Mouse (Mus musculus) T-helper 1 cell (primary cell): ENCODE measurements at regions not wholly inside any gene's neighbourhood (a gene's known extent, or its start where the extent isn't known, plus 50 kb on each side); places are given as distances from the start of the nearest gene placed in this dataset.

ENCODE experiments used
- in situ Hi-C: fragments of 300-600 bp; cut with MboI, MseI; formaldehyde crosslinking; loops from one replicate; pipeline ENCODE4 v1.15.1; 2025; ENCODE audit warnings: high pct_unique_total_duplicates

GRCm38 (mm10) chr2:173451993-173452481 is 70.3 kb upstream of the 1700021F07Rik start:
- in situ Hi-C loops, result loop anchor here (5.0 kb wide), 1 partner anchor 235 kb away; the partner anchor contains the start of gene Zbp1

- in situ Hi-C loops, result loop anchor here (5.0 kb wide), 1 partner anchor 235 kb away; the partner anchor contains the start of gene Zbp1
These were observed 69.6 kb upstream of the 1700021F07Rik start for GRCm38 (mm10) chr2:173452800-173453199.

GRCm38 (mm10) chr2:173453569-173454405 is 68.6 kb upstream of the 1700021F07Rik start:
- in situ Hi-C loops, result loop anchor here (5.0 kb wide), 1 partner anchor 236 kb away; the partner anchor contains the start of gene Zbp1

- in situ Hi-C loops, result loop anchor here (5.0 kb wide), 1 partner anchor 237 kb away; the partner anchor contains the start of gene Zbp1
These were observed 67.6 kb upstream of the 1700021F07Rik start for GRCm38 (mm10) chr2:173454741-173455140.

GRCm38 (mm10) chr2:173455216-173455615 is 67.2 kb upstream of the 1700021F07Rik start:
- in situ Hi-C loops, result no loop called here

- in situ Hi-C loops, result no loop called here
These were observed 66.3 kb upstream of the 1700021F07Rik start for GRCm38 (mm10) chr2:173456083-173456482.

- in situ Hi-C loops, result no loop called here
These were observed 65.3 kb upstream of the 1700021F07Rik start for GRCm38 (mm10) chr2:173456924-173457623.

GRCm38 (mm10) chr2:173457624-173458320 is 64.6 kb upstream of the 1700021F07Rik start:
- in situ Hi-C loops, result no loop called here

- in situ Hi-C loops, result no loop called here
These were observed 63.5 kb upstream of the 1700021F07Rik start for GRCm38 (mm10) chr2:173458861-173459260.

GRCm38 (mm10) chr2:173463313-173463712 is 59.1 kb upstream of the 1700021F07Rik start:
- in situ Hi-C loops, result no loop called here

- in situ Hi-C loops, result no loop called here
These were observed 57.8 kb upstream of the 1700021F07Rik start for GRCm38 (mm10) chr2:173464562-173464961.

- in situ Hi-C loops, result no loop called here
These were observed 57.3 kb upstream of the 1700021F07Rik start for GRCm38 (mm10) chr2:173465006-173465620.

- in situ Hi-C loops, result no loop called here
These were observed 54.2 kb upstream of the 1700021F07Rik start for GRCm38 (mm10) chr2:173468136-173468535.

GRCm38 (mm10) chr2:173469756-173470155 is 52.6 kb upstream of the 1700021F07Rik start:
- in situ Hi-C loops, result no loop called here
